Mouse (Mus musculus) olfactory bulb, adult 2 months (tissue): Measurements from ENCODE around the gene Ubox5.

Source experiments
- CTCF ChIP-seq: fragments of 200-500 bp; IDR thresholded peaks from 2 replicates; pipeline ENCODE4 v1.5.1; 2012; ENCODE audit warnings: low read depth, mild to moderate bottlenecking, low read length, moderate library complexity; ENCODE audit not compliant: insufficient read depth
- POLR2A ChIP-seq: fragments of 200-500 bp; IDR thresholded peaks from 2 replicates; pipeline ENCODE4 v1.6.1; 2012; ENCODE audit warnings: mild to moderate bottlenecking, low read depth, low read length, moderate library complexity; ENCODE audit not compliant: insufficient read depth

DNA sequence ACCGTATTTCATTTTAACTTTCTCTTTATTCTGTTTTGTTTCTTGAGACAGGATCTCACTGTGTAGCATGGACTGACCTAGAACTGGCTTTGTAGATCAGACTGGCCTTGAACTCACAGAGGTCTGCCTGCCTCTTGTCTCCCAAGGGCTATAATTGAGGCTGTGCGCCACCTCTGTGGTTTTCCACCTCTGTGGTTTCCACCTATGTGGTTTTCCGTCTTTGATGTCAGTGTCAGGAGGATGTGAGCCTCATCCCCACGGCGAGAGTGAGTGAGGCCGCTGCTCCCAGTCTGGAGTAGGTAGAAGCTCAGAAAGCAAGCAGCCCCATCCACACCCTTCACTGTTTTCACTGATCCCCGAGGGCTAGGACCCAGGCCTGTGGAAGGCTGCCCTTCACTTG lies 75.0 kb downstream of the Ubox5 start:
- TF ChIP-seq POLR2A (no peak), CTCF (no peak)
